Mouse (Mus musculus): ENCODE measurements around the gene Entpd2.

- TF ChIP-seq TAL1 (IDR thresholded peaks at IDR 0.05; ENCODE audit: low read length) (no peak), GATA1 (IDR thresholded peaks at IDR 0.05; ENCODE audit: low read length) (no peak)
Measured at GRCm38 (mm10) chr2:25403994-25404393, 8.3 kb downstream of the Entpd2 start.

All from erythroblast, embryonic 14.5 days (primary cell).